Mouse (Mus musculus) stomach, postnatal 0 days (tissue): ENCODE results near the gene Cd4.

Source experiments
- CTCF ChIP-seq: IDR thresholded peaks from 2 replicates; pipeline ENCODE4 v1.5.1; 2016; ENCODE audit warnings: antibody characterized with exemption, low read depth, mild to moderate bottlenecking, moderate library complexity
- EP300 ChIP-seq: optimal IDR thresholded peaks from 2 replicates; pipeline ENCODE3; 2016; ENCODE audit warnings: antibody characterized with exemption

- no peak for TF ChIP-seq CTCF
- TF ChIP-seq EP300 = no peak
These were observed 25.8 kb upstream of the Cd4 start for GRCm38 (mm10) chr6:124913721-124914285.
